Mouse (Mus musculus): ENCODE measurements around the gene Gstm2.

DNA sequence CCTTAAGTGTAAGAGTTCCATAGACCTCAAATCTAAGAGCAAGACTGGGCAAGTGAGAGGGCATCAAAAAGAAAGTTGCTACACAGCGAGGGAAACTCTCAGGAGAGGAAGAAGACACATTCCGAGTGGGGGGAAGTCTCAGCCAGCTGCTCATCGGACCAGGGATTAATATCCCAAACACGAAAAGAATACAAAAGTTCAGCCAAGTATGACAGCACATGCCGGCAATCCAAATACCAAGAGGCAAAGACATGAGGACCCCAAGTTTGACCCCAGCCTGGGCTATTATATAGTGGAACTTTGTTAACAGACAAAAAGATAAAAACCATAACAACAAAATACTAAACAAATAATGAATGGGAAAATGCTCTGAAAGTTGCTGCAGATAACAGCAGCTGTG, 46.9 kb upstream of the Gstm2 start:
- no peak for TF ChIP-seq CTCF (IDR thresholded peaks at IDR 0.05; ENCODE audit: borderline replicate concordance, insufficient read depth, low read depth, low read length)
- TF ChIP-seq POLR2A (IDR thresholded peaks at IDR 0.05; ENCODE audit: borderline replicate concordance, insufficient read depth, low read length): no peak
